Mouse (Mus musculus): ENCODE measurements at regions not wholly inside any gene's neighbourhood (a gene's known extent, or its start where the extent isn't known, plus 50 kb on each side); places are given as distances from the start of the nearest gene placed in this dataset.
A peak's percentile ranks its signal among the peaks of the same experiment; 100 is the strongest.

DNA sequence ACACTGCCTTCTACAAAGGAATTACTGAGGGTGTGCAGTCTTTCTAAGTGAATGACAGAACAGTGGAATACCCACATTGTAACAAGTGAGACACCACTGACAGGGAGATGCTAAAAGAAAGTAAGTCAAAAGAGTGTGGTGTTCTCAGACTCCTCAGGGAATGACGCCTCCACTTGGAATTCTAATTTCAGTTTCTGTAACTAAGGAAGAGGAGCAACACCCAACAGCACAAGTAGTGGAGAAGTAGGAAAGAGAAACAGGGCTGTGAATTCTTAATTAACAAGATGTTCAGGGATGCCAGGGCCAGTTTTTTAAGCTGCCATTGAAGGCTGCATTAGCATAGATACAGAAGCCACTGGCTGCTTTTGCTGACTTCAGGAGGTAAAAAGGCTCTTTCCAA, 81.4 kb downstream of the Fscb start:
- peak; percentile 36 to 62 for DNase-seq (ENCODE audit: low spot score in 2 of 2)

DNA sequence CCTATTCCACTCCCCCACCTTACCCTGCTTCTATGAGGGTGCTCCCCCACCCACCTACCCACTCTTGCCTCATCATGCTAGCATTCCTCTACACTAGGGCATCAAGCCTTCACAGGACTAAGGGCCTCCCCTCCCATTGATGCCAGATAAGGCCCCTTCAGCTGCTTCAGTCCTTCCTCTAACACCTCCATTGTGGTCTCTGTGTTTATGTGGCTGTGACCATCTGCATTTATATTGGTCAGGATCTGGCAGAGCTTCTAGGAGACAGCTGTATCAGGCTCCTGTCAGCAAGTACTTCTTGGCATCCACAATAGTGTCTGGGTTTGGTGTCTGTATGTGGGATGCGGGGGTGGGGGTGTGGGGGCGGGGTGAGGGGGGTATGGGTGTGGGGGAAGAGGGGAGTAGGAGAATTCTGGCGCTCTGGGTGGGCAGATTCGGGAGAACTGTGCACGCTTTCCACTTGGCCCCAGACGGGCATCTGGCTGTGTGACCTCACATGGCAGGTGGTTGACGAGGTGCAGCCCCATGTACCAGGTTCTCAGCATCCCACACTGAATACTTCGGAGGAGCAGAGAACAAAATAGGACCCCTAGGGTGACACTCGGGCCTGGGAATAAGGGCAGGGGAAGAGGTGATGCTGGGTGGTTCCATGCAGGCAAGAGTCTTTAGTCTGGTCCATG, 84.6 kb downstream of the Fscb start:
- DNase-seq (ENCODE audit: low spot score in 2 of 2), result no peak

DNA sequence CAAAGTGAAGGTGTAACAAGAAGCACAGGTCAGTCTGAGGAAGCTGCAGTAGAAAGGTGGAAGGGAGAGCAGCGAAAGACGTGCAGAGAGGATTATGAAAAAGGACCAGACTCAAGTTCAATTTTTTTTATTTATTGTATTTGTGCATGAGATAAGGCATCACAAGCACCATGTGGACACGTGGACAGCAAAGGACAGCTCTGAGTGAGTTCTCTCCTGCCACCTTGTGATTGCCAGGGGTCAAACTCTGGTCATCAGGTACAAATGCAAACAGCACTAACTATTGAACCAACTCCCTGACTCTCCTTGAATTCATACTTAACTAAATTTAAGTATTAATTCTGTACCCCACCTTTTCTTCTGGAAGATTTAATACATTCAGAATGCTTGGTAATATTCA, 109.5 kb downstream of the Fscb start:
- DNase-seq (ENCODE audit: low spot score in 2 of 2), result no peak

DNA sequence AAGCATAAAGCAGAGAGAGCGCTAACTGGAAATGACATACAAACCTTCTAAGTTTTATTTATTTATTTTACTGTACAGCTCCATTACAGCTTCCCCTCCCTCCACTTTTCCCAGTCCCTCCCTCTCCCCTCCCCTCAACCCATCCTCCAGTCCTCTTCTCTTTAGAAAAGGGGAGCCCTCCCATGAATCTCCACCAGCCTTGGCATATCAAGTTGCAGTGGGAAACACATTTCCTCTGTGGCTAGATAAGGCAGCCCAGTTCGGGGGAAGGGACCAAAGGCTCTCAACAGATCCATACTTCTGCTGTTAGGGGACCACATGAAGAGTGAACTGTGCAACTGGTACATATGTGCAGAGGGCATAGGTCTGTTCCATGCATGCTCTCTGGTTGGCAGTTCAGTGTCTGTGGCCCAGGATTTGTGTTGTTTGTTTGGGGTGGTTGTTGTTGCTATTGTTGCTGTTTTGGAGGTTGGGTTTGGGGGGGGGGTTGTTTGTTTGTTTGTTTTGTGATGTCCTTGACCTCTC, 112.8 kb downstream of the Fscb start:
- DNase-seq (ENCODE audit: low spot score in 2 of 2), result no peak

DNA sequence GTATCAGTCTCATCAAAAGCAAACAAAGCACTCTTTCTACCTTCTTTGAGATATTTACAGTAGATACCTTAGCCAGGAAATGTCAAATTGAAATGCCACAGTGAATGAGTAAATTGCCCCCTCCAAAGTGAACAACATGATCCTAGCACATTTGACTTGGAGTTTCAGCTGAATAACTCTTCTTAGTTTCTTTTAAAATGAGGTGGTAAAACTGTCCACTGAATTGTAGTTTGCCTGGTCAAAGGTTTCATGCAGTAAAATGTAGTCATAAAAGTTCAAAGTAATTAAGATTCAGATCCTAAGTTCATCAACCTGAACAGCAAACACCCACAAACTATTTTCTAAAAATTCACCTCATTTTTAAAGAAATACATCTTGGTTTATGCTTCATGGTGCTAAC, 113.8 kb downstream of the Fscb start:
- DNase-seq (ENCODE audit: low spot score in 2 of 2), result no peak

DNA sequence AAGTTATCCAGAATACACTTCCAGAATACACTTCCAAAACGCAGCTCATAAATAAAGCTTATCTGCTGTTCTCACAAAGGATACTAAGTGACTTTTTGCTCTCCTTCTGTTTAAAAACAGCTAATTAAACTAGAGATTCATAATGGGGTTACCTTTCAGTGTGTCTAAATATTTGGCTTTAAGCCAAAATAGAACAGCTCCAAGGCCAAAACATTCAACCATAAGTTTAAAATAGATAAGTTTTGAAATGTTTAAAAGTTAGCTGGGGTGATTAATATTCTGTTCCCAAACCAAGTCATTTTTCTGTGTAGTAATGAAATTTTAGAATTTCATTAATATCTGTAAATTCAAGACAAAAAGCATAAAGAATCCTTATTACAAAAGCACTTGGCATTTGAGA, 130.7 kb downstream of the Fscb start:
- no peak for DNase-seq (ENCODE audit: low spot score in 2 of 2)

DNA sequence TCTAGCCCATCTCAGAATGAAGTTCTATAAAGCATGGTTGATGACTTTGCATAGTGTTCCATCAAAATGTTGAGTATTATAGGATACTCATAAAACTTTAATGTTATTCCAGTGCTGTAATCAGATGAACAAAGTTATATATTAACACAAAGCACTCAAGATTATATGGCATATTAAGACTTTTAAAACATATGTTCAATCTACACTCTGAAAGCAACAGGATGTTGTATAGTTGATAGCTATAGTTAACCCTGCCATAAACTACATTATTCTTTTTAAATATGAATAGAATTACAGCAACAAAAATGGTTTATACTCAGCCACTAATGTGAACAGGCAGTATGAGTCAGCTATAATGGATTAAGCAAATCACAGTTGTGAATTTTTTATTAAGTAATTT, 139.3 kb downstream of the Fscb start:
- no peak for DNase-seq (ENCODE audit: low spot score in 2 of 2)

Measured in right cerebral cortex, postnatal 10 days (tissue).